Mouse (Mus musculus): ENCODE measurements around the gene Cct2. TPM values are rescaled to one million over a fixed set of nuclear protein-coding genes. Genes with fewer than 3 reads are reported as not detected.

The Cct2 gene
- polyA plus RNA-seq (2012; rRNA removed), result 94.0 and 107 TPM in 2 replicates

DNA sequence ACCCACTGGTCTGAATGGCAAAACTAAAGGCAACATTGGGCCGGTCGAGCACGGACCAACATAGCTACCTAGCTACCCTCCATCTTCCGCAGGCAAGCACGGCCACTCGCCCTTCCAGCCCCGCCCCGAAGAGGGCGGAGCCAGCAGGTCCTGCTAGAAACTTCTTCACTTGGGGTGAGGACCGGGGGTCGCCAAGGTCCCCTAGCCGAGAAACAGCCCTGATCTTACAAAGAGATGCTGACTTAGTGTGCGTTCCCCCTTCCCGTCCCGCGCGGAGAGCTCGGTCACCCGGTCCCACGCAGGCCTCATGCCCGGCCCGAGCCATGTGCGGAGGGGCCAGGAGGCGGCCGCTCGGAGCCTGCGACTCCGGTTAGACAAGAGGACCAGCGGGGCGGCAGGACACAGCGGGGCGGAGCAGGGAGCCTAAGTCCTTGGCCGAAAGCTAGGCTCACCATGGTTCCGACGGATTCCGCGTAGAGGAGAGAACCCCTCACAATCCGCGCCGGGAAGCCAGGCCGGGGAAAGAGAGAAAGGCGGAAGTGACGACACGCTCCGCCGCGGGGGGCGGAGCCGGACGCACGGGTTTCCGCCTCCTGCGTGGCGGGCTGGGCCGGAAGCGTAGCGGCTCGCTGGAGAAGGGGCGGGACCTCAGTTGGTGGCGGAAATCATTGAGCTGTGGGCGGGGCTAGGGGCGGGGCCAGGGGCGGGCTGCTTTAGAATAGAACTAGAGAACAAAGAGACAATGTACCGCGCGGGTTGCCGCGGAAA lies at the start of gene Cct2:
Gene Cct2, minus strand, starts transcription at position 561 of the 768 bp plus-strand sequence.
- WGBS, result under 1% methylated on average over 68 of the region's 68 CpGs
- DNase-seq (ENCODE audit: low read depth, low spot score), result peak; percentile 81

DNA sequence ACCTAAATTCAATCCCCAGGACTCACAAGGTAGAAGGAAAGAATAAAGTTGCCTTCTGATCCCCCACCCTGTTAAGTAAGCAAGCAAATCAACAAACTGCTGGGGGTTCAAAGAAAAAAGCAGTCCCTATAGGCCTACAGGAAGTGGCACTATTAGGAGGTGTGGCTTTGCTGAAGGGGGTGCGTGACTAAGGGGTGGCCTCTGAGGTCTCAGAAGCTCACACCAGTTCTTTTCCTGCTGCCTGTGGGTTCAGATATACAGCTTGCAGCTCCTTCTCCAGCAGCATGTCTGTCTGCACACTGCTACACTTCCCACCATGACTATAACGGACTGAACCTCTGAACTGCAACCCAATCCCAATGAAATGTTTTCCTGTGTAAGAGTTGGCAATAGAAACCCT lies 48.9 kb upstream of the Cct2 start:
- 55% methylated on average over 2 of the region's 2 CpGs for WGBS
- DNase-seq (ENCODE audit: low read depth, low spot score), result no peak

DNA sequence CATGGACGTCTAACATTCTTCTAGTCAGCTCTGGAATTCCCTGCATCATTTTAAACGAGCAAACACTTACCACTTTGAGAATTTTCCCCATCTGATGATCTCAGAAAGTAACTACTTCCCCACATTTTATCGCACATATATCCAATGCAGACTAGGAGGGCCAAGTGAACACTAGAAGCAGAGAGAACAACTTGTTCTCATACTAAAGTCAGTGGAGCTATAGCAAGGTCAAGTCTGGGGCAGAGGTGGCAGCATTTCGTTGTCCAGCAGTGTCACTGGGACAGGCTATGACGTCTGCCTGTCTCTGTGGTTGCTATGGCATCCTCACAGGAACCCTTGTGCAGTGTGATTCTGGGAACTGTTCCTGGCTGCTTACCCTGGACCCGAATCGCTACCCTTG lies 47.8 kb upstream of the Cct2 start:
- DNase-seq (ENCODE audit: low read depth, low spot score), result no peak
- WGBS, result 64% methylated on average over 7 of the region's 7 CpGs

- no peak for DNase-seq (ENCODE audit: low read depth, low spot score)
- WGBS, result 27% methylated on average over 3 of the region's 3 CpGs
Measured at GRCm38 (mm10) chr10:117110271-117110670, 46.7 kb upstream of the Cct2 start.

- no peak for DNase-seq (ENCODE audit: low read depth, low spot score)
- 59% methylated on average over 3 of the region's 3 CpGs for WGBS
Measured at GRCm38 (mm10) chr10:117106686-117107085, 43.1 kb upstream of the Cct2 start.

- DNase-seq (ENCODE audit: low read depth, low spot score), result no peak
- WGBS, result 55% methylated on average over 4 of the region's 4 CpGs
Measured at GRCm38 (mm10) chr10:117106244-117106643, 42.6 kb upstream of the Cct2 start.

GRCm38 (mm10) chr10:117105015-117105414 lies 41.4 kb upstream of the Cct2 start:
- DNase-seq (ENCODE audit: low read depth, low spot score), result no peak
- 57% methylated on average over 4 of the region's 4 CpGs for WGBS

- no peak for DNase-seq (ENCODE audit: low read depth, low spot score)
Measured at GRCm38 (mm10) chr10:117103854-117104598, 40.4 kb upstream of the Cct2 start.

DNA sequence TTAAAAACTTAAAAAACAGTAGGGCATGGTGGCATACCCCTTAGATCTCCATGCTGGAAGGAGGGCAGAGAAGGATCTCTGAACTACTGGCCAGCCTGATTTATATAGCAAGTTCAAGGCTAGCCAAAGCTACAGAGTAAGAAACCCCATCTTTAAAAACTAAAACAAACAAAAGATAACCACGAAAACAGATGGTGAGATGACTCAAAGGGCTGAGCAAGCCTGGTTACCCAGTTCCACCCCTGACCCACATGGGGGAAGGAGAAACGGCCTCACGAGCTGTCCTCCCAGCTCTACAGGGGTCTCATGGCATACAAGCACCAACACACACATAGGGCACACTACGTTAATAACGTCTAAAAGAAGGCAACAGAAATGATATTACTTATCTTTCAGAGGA lies 36.6 kb upstream of the Cct2 start:
- WGBS, result 72% methylated on average over 5 of the region's 5 CpGs
- DNase-seq (ENCODE audit: low read depth, low spot score), result no peak

DNA sequence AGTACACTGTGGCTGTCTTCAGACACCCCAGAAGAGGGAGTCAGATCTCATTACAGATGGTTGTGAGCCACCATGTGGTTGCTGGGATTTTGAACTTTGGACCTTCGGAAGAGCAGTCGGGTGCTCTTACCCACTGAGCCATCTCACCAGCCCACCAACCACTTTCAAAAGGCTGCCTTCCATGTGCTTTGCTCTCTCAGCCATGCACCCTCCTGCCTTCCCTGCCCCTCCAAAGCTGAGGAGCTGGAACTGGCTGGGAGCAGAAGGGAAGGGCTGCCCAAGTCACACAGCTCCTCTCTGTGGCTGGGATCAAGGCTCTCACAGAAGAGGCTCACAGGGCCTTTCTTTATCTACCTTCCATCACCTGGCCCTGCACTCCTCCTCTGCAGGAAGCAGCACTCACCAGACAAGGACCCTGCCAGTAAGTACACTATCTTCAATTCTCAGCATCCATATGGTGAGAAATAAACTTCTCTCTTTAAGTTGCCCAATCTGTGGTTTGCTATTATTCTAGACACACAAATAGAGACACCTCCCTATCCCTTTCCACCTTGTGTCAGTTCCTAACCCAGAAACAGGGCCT lies 33.6 kb upstream of the Cct2 start:
- DNase-seq (ENCODE audit: low read depth, low spot score), result no peak
- WGBS, result 68% methylated on average over 2 of the region's 2 CpGs

DNA sequence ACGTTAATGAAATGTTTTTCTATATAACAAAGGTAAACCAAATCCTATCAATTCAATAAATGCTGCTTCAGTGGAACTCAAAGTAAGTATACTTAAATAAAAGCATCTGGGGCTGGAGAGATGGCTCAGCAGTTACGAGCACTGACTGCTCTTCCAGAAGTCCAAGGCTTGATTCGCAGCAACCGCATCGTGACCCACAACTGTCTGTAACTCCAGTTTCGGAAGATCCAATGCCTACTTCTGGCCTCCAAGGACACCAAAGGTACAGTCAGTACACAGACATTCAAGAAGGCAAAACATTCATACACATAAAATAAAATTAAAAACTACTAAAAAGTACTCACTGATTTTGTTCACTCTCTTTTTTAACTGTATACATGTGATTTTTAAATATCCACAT lies 32.5 kb upstream of the Cct2 start:
- DNase-seq (ENCODE audit: low read depth, low spot score), result no peak
- WGBS, result 92% methylated on average over 6 of the region's 6 CpGs

DNA sequence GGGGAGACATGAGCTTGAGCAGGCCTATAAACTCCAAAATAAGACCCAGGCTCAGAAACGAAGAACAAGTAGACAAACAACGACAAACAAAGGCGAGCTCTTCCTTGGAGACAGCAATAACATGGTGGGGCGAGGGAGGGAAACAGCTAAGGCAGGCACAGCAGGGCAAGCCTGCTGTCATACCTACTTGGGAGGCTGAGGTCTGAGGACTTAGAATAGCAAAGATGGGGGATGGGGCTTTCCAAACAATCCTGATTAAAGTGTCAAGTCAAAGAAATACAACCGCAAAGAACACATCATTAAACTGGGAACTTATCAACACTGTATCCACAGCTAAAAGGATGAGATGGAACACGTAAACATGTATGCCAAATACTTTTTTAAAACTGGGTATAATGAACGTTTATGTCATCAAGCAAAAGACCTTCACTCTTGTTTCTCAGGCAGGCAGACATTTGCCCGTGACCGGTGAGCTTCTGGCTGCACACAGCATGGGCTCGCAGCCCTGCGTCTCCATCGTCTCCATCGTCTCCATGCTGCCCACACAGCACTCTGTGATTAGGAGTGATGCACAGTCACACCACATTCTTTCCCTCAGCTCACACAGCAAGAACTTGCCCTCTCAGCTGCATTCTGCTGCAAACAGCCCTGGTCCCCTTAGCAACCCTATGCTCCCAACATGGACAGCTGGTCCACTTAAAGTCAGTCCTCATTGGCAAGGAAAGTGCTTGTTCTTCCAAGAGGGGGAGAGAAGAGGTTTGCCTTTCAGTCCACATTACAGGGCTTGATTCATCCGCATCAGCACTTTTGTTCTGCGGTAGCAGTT lies 31.1 kb upstream of the Cct2 start:
- DNase-seq (ENCODE audit: low read depth, low spot score), result no peak

DNA sequence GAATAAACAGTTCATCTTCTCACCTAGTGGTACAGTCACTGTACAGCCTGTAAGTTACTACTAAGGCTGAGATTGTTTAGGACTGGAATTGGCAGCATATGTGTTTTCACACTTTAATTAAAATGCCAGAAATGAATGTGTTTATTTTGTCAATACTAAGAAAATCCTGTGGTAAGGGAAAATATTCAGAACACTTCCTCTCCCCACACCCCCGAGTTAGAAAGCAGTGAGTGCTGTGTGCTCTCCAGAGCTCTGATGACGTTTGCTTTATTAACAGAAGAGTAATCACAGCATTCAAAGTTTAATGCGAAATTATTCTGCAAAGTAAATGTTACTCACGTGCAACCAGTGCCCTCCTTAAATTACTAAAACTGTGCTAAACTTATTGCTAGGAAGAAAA lies 26.0 kb upstream of the Cct2 start:
- 60% methylated on average over 4 of the region's 4 CpGs for WGBS

More for the DNA sequence above, 31.1 kb upstream of the Cct2 start:
- WGBS, result 55% methylated on average over 15 of the region's 15 CpGs

DNA sequence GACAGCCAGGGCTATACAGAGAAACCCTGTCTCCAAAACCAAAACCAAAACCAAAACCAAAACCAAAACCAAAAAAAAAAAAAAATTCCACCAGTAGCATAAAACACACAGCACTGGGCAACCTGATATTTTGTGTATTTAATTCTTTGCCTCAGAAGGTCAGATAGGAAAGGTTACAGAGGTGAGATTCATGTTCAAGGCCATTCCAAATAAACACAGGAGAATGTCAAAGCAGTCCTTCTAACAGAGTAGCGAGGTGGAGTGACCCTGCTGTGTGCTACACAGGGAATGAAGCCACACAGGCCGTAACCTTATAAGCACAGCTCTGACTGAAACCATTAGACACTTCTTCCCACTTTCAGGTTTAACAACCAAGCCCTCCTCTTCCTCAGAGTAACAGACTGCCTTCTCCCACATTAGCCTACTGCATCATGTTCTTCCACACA lies 18.3 kb upstream of the Cct2 start:
- WGBS, result 83% methylated on average over 2 of the region's 2 CpGs

More for the DNA sequence above, 26.0 kb upstream of the Cct2 start:
- no peak for DNase-seq (ENCODE audit: low read depth, low spot score)

GRCm38 (mm10) chr10:117081326-117081725 lies 17.7 kb upstream of the Cct2 start:
- DNase-seq (ENCODE audit: low read depth, low spot score), result no peak
- 85% methylated on average over 4 of the region's 4 CpGs for WGBS

More for the DNA sequence above, 18.3 kb upstream of the Cct2 start:
- DNase-seq (ENCODE audit: low read depth, low spot score), result no peak

DNA sequence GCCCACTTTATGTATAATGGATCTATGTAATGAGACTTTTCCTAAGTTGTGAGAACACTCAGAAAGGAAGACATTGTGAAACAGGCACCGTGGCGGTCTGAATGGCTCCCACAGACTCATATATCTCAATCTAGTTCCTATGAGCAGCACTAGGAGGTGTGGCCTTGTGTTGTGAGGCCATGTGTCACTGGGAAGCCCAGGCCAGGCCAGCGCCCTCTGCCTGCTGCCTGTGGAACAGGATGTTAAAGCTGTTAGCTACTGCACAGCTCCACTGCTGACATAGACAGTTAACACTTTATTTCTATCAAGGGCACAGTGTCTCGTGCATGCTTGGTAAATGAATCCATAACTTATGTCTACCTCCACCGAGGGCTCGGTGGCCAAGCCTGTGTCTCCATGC lies 14.7 kb upstream of the Cct2 start:
- WGBS, result 80% methylated on average over 6 of the region's 6 CpGs

GRCm38 (mm10) chr10:117073176-117073575 lies 9.6 kb upstream of the Cct2 start:
- WGBS, result 86% methylated on average over 7 of the region's 7 CpGs
- DNase-seq (ENCODE audit: low read depth, low spot score), result no peak

More for the DNA sequence above, 14.7 kb upstream of the Cct2 start:
- no peak for DNase-seq (ENCODE audit: low read depth, low spot score)

- DNase-seq (ENCODE audit: low read depth, low spot score), result no peak
- WGBS, result 88% methylated on average over 18 of the region's 18 CpGs
Measured at GRCm38 (mm10) chr10:117072191-117072888, 8.7 kb upstream of the Cct2 start.

- DNase-seq (ENCODE audit: low read depth, low spot score), result no peak
- 93% methylated on average over 3 of the region's 3 CpGs for WGBS
Measured at GRCm38 (mm10) chr10:117069109-117069508, 5.5 kb upstream of the Cct2 start.
